Mouse (Mus musculus) ES-E14 (cell line): ENCODE data around the gene Capn8.

ENCODE experiments used
- MAFK ChIP-seq: IDR thresholded peaks from 2 replicates; pipeline ENCODE4 v1.6.1; 2014; ENCODE audit warnings: mild to moderate bottlenecking, low read depth, low read length, inconsistent platforms; ENCODE audit not compliant: insufficient read depth
- ZC3H11A ChIP-seq: IDR thresholded peaks from 2 replicates; pipeline ENCODE4 v1.6.1; 2012; ENCODE audit warnings: low read depth, mild to moderate bottlenecking, inconsistent platforms, low read length, borderline replicate concordance

DNA sequence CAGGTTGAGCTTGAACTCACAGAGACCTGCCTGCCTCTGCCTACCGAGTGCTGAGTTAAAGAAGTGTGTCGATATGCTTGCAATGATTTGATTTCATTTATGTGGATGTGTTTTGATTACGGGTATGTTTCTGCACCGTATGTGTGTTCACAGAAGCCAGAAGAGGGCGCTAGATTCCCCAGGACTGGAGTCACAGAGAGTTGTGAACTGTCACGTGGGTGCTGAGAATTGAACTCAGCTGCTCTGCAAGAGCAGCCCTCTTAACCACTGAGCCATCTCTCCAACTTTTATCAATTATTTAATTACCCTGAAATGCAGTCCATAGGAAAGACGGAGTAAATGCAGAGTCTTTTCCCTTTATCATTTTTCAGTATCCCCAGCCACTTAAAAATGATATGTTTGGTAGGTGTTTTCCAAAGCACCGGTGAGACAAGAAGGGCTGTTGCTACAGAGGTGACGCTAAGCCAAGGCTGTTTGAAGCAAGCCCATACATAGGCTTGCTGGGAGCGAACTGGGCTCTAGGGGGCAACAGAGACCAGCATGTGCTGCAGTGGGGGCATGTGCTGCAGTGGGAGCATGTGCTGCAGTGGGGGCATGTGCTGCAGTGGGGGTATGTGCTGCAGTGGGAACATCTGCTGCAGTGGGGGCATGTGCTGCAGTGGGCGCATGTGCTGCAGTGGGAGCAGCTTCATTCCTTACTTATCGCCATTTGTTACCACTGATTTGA, 11.0 kb upstream of the Capn8 start:
- TF ChIP-seq ZC3H11A (no peak), MAFK (no peak)
